Mouse (Mus musculus) C2C12 (cell line): Measurements from ENCODE around the gene Fam166a.
A peak's percentile ranks its signal among the peaks of the same experiment; 100 is the strongest.

Source experiments
- CEBPB ChIP-seq: IDR thresholded peaks from one replicate; pipeline ENCODE4 v1.6.1; 2011; ENCODE audit warnings: low read depth, mild to moderate bottlenecking, control low read depth, moderate library complexity
- CTCF ChIP-seq: IDR thresholded peaks from one replicate; pipeline ENCODE4 v1.5.1; 2011; ENCODE audit not compliant: control insufficient read depth, insufficient read depth, insufficient read length
- FOSL1 ChIP-seq: IDR thresholded peaks from one replicate; pipeline ENCODE4 v1.8.0; 2011; ENCODE audit warnings: mild to moderate bottlenecking, low read length; ENCODE audit not compliant: poor library complexity, insufficient read depth, severe bottlenecking
- MAX ChIP-seq: IDR thresholded peaks from one replicate; pipeline ENCODE4 v1.6.1; 2011; ENCODE audit warnings: mild to moderate bottlenecking, control low read depth
- MYOD1 ChIP-seq: IDR thresholded peaks from one replicate; pipeline ENCODE4 v1.6.1; 2011; ENCODE audit warnings: low read depth; ENCODE audit not compliant: control insufficient read depth, insufficient read length
- MYOG ChIP-seq: IDR thresholded peaks from one replicate; pipeline ENCODE4 v1.6.1; 2011; ENCODE audit not compliant: control insufficient read depth, insufficient read length; ENCODE audit errors: extremely low read depth
- USF1 ChIP-seq: IDR thresholded peaks from one replicate; pipeline ENCODE4 v1.6.1; 2011; ENCODE audit warnings: low read depth, mild to moderate bottlenecking, control low read depth, moderate library complexity

GRCm38 (mm10) chr2:25252331-25252730 lies 33.8 kb downstream of the Fam166a start:
- TF ChIP-seq CTCF (peak; percentile 3), USF1 (no peak), MAX (no peak), FOSL1 (no peak), MYOG (no peak), CEBPB (no peak), MYOD1 (no peak)
